Mouse (Mus musculus): Measurements from ENCODE around the gene Bcl9. TPM values are rescaled to one million over a fixed set of nuclear protein-coding genes. Genes with fewer than 3 reads are reported as not detected.

Gene Bcl9
- polyA plus RNA-seq, 1 experiment from 2014 or later: 19.2 TPM

DNA sequence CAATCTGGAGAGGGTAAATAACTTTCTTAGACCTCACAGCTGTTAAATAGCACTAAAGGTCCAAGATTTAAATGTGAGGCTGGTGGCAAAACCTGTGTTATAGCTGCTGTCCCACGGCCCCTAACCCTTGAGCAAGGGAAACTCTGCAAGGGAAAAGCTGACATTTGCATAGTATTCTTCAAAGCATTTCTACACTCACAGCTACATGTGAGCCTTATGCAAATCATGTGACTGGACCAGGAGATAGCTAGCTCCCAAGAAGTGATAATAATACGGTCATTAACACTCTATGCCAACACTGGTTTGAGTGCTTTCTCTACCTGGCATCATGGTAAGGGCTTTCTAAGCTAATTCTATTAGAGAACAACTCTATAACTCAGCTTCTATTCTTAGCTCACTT is 60.3 kb downstream of the Bcl9 start:
- Histone ChIP-seq H3K9ac (ENCODE audit: low read length) (no peak overlapping the region), H3K4me1 (replicated peaks; ENCODE audit: control insufficient read depth, insufficient read depth) (no peaks in the 10 kb centered on the region), H3K4me3 (ENCODE audit: low read depth, low read length) (no peak overlapping the region), H3K27me3 (ENCODE audit: control insufficient read depth, insufficient read depth, low read length) (no peaks in the 10 kb centered on the region), H3K4me2 (replicated peaks; ENCODE audit: low read depth) (no peak overlapping the region), H3K36me3 (ENCODE audit: control insufficient read depth, insufficient read depth, low read length) (no peaks in the 10 kb centered on the region), H3K27ac (replicated peaks) (no peak overlapping the region), H3K9me3 (ENCODE audit: control insufficient read depth, low read length) (no peaks in the 10 kb centered on the region)
- TF ChIP-seq EP300 (optimal IDR thresholded peaks at IDR 0.05): no peak
- no peak for TF ChIP-seq CTCF (IDR thresholded peaks at IDR 0.05; ENCODE audit: low read depth)
- 88% methylated on average over 2 of the region's 2 CpGs for WGBS
- no peak for ATAC-seq (ENCODE audit: low FRiP score, low TSS enrichment)
- DNase-seq (ENCODE audit: low spot score): no peak

- TF ChIP-seq CTCF (IDR thresholded peaks at IDR 0.05; ENCODE audit: low read depth) (no peak), EP300 (optimal IDR thresholded peaks at IDR 0.05) (no peak)
Measured at GRCm38 (mm10) chr3:97234797-97235196, 62.9 kb downstream of the Bcl9 start.

GRCm38 (mm10) chr3:97232328-97232727 is 65.4 kb downstream of the Bcl9 start:
- 56% methylated on average over 3 of the region's 3 CpGs for WGBS
- ATAC-seq (ENCODE audit: low FRiP score, low TSS enrichment): no peak
- DNase-seq (ENCODE audit: low spot score): no peak
- Histone ChIP-seq H3K9me3 (ENCODE audit: control insufficient read depth, low read length) (no peaks in the 10 kb centered on the region), H3K27ac (replicated peaks) (no peak overlapping the region), H3K9ac (ENCODE audit: low read length) (no peak overlapping the region), H3K4me1 (replicated peaks; ENCODE audit: control insufficient read depth, insufficient read depth) (no peaks in the 10 kb centered on the region; the same call in 1 of the 2 replicates), H3K4me2 (replicated peaks; ENCODE audit: low read depth) (no peak overlapping the region), H3K4me3 (ENCODE audit: low read depth, low read length) (no peak overlapping the region), H3K36me3 (ENCODE audit: control insufficient read depth, insufficient read depth, low read length) (no peaks in the 10 kb centered on the region), H3K27me3 (ENCODE audit: control insufficient read depth, insufficient read depth, low read length) (no peaks in the 10 kb centered on the region)
- TF ChIP-seq EP300 (optimal IDR thresholded peaks at IDR 0.05): no peak
- no peak for TF ChIP-seq CTCF (IDR thresholded peaks at IDR 0.05; ENCODE audit: low read depth)

More at GRCm38 (mm10) chr3:97234797-97235196, 62.9 kb downstream of the Bcl9 start:
- no peaks in the 10 kb centered on the region for H3K4me1 ChIP-seq (replicated peaks; ENCODE audit: control insufficient read depth, insufficient read depth)
- DNase-seq (ENCODE audit: low spot score) (no peak), ATAC-seq (ENCODE audit: low FRiP score, low TSS enrichment) (no peak)
- H3K36me3 ChIP-seq (ENCODE audit: control insufficient read depth, insufficient read depth, low read length): no peaks in the 10 kb centered on the region
- H3K27ac ChIP-seq (replicated peaks): no peak overlapping the region
- H3K4me3 ChIP-seq (ENCODE audit: low read depth, low read length): no peak overlapping the region
- WGBS: 81% methylated on average over 14 of the region's 14 CpGs
- no peaks in the 10 kb centered on the region for H3K9me3 ChIP-seq (ENCODE audit: control insufficient read depth, low read length)
- H3K4me2 ChIP-seq (replicated peaks; ENCODE audit: low read depth): no peak overlapping the region
- H3K9ac ChIP-seq (ENCODE audit: low read length): no peak overlapping the region
- no peaks in the 10 kb centered on the region for H3K27me3 ChIP-seq (ENCODE audit: control insufficient read depth, insufficient read depth, low read length)

DNA sequence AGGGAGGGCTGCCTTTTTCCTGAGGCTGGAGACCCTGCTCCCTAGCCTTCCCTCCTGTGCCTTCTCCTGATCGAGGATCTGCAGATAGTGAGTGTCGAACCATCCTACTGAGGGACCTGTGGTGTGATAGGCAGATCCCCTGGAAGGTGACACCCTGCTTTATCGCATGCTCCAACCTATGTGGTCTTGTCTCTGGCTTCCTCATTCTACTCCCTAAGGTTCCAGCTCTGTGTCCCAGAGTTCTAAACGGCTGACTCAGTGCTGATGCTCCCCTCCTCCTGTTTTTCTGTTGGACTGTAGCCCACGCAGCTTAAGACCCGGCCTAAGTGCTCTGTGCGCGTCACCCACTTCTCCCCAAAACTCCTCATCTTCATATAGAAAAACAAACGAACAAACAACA is 65.9 kb downstream of the Bcl9 start:
- TF ChIP-seq CTCF (IDR thresholded peaks at IDR 0.05; ENCODE audit: low read depth) (no peak), EP300 (optimal IDR thresholded peaks at IDR 0.05) (no peak)
- Histone ChIP-seq H3K27me3 (ENCODE audit: control insufficient read depth, insufficient read depth, low read length) (no peaks in the 10 kb centered on the region), H3K4me3 (ENCODE audit: low read depth, low read length) (no peak overlapping the region), H3K9me3 (ENCODE audit: control insufficient read depth, low read length) (no peaks in the 10 kb centered on the region), H3K36me3 (ENCODE audit: control insufficient read depth, insufficient read depth, low read length) (no peaks in the 10 kb centered on the region), H3K9ac (ENCODE audit: low read length) (no peak overlapping the region), H3K4me2 (replicated peaks; ENCODE audit: low read depth) (no peak overlapping the region), H3K27ac (replicated peaks) (no peak overlapping the region), H3K4me1 (replicated peaks; ENCODE audit: control insufficient read depth, insufficient read depth) (no peaks in the 10 kb centered on the region; the same call in 1 of the 2 replicates)
- DNase-seq (ENCODE audit: low spot score) (no peak), ATAC-seq (ENCODE audit: low FRiP score, low TSS enrichment) (no peak)
- 74% methylated on average over 9 of the region's 9 CpGs for WGBS

DNA sequence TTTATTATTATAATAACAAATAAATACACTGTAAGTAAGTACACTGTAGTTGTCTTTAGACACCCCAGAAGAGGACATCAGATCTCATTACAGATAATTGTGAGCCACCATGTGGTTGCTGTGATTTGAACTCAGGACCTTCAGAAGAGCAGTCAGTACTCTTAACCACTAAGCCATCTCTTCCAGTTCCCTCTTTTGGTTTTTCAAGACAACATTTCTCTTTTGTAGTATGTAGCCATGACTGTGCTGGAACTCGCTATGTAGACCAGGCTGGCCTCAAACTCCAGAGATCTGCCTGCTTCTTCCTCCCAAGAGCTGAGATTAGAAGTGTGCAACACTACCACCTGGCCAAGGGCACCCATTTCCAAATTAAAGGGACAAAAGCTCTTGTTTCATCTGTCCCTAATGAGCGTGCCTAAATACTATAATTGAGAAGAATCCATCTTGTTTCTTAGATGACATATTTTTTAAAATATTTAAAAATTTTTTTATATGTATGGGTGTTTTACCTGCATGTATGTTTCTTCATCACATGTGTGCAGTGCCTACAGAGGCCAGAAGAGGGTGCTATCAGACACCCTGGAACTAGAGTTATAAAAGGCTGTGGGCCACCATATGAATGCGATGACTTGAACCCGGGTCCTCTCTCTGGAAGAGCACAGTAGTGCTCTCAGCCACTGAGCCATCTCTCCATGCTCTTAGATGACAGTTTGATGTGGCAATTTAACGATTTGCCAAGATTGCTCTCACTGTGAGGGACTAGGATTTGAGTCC is 66.9 kb downstream of the Bcl9 start:
- ATAC-seq (ENCODE audit: low FRiP score, low TSS enrichment) (no peak), DNase-seq (ENCODE audit: low spot score) (no peak)
- Histone ChIP-seq H3K9me3 (ENCODE audit: control insufficient read depth, low read length) (no peaks in the 10 kb centered on the region), H3K4me2 (replicated peaks; ENCODE audit: low read depth) (no peak overlapping the region), H3K27ac (replicated peaks) (no peak overlapping the region), H3K9ac (ENCODE audit: low read length) (no peak overlapping the region), H3K27me3 (ENCODE audit: control insufficient read depth, insufficient read depth, low read length) (no peaks in the 10 kb centered on the region), H3K4me3 (ENCODE audit: low read depth, low read length) (no peak overlapping the region), H3K4me1 (replicated peaks; ENCODE audit: control insufficient read depth, insufficient read depth) (peaks cover 6% of the 10 kb centered on the region), H3K36me3 (ENCODE audit: control insufficient read depth, insufficient read depth, low read length) (no peaks in the 10 kb centered on the region)
- WGBS: 96% methylated on average over 5 of the region's 5 CpGs
- TF ChIP-seq CTCF (IDR thresholded peaks at IDR 0.05; ENCODE audit: low read depth): peak; percentile 51
- no peak for TF ChIP-seq EP300 (optimal IDR thresholded peaks at IDR 0.05)

- Histone ChIP-seq H3K36me3 (ENCODE audit: control insufficient read depth, insufficient read depth, low read length) (no peaks in the 10 kb centered on the region), H3K9me3 (ENCODE audit: control insufficient read depth, low read length) (no peaks in the 10 kb centered on the region), H3K4me3 (ENCODE audit: low read depth, low read length) (peak overlapping the region; percentile 78), H3K9ac (ENCODE audit: low read length) (peak overlapping the region; percentile 73), H3K4me1 (replicated peaks; ENCODE audit: control insufficient read depth, insufficient read depth) (peaks cover 9% of the 10 kb centered on the region), H3K4me2 (replicated peaks; ENCODE audit: low read depth) (peak overlapping the region; percentile 71), H3K27ac (replicated peaks) (peak overlapping the region; percentile 90), H3K27me3 (ENCODE audit: control insufficient read depth, insufficient read depth, low read length) (no peaks in the 10 kb centered on the region)
- ATAC-seq (ENCODE audit: low FRiP score, low TSS enrichment) (no peak), DNase-seq (ENCODE audit: low spot score) (no peak)
- WGBS: 22% methylated on average over 12 of the region's 12 CpGs
- TF ChIP-seq EP300 (optimal IDR thresholded peaks at IDR 0.05): no peak
- TF ChIP-seq CTCF (IDR thresholded peaks at IDR 0.05; ENCODE audit: low read depth): no peak
Measured at GRCm38 (mm10) chr3:97228457-97228856, 69.3 kb downstream of the Bcl9 start.
